Mouse (Mus musculus) forebrain, embryonic 16.5 days (tissue): Measurements from ENCODE around the gene Stra6. TPM values are rescaled to one million over a fixed set of nuclear protein-coding genes. Genes with fewer than 3 reads are reported as not detected.

Experiments
- ATAC-seq: fragments of 200-750 bp; cut with Nextera tagmentation; 2 replicates; pipeline ENCODE4 v1.8.0; 2017; ENCODE audit warnings: mild to moderate bottlenecking, moderate library complexity
- H3K27ac ChIP-seq: fragments of 300-500 bp; sonication (generic); 2 replicates; pipeline ENCODE4 v1.5.1; 2014; ENCODE audit warnings: low read length, control low read depth
- H3K27me3 ChIP-seq: fragments of 300-500 bp; sonication (generic); replicated peaks from 2 replicates; pipeline ENCODE4 v1.6.1; 2014; ENCODE audit warnings: low read length; ENCODE audit not compliant: control insufficient read depth, insufficient read depth
- H3K36me3 ChIP-seq: fragments of 300-500 bp; sonication (generic); 2 replicates; pipeline ENCODE4 v1.6.1; 2014; ENCODE audit not compliant: control insufficient read depth, insufficient read depth
- H3K4me1 ChIP-seq: fragments of 300-500 bp; sonication (generic); replicated peaks from 2 replicates; pipeline ENCODE4 v1.6.1; 2014; ENCODE audit warnings: low read length; ENCODE audit not compliant: control insufficient read depth, insufficient read depth
- H3K4me2 ChIP-seq: fragments of 300-500 bp; sonication (generic); 2 replicates; pipeline ENCODE4 v1.6.1; 2014; ENCODE audit warnings: mild to moderate bottlenecking, low read length, control low read depth
- H3K4me3 ChIP-seq: fragments of 300-500 bp; sonication (generic); replicated peaks from 2 replicates; pipeline ENCODE4 v1.5.1; 2014; ENCODE audit warnings: mild to moderate bottlenecking, low read length, control low read depth
- H3K9ac ChIP-seq: fragments of 300-500 bp; sonication (generic); replicated peaks from 2 replicates; pipeline ENCODE4 v1.6.1; 2014; ENCODE audit warnings: low read depth, low read length, control low read depth
- H3K9me3 ChIP-seq: fragments of 300-500 bp; sonication (generic); 2 replicates; pipeline ENCODE4 v1.6.1; 2016; ENCODE audit warnings: low read length; ENCODE audit not compliant: control insufficient read depth
- WGBS: fragments of 180-500 bp; shearing (Covaris S2); extraction: QIAGEN DNeasy Blood & Tissue Kit; methylation state at CpG from one replicate; pipeline ENCODE4 v1.1.7; 2014; 5-methylcytosine and 5-hydroxymethylcytosine counted together
- polyA plus RNA-seq: library from polyadenylated mRNA; unstranded; fragments of >200 nt; fragmentation: Nextera tagmentation; extraction: Ambion mirVana; gene quantifications from 2 replicates; pipeline ENCODE4 v1.2.1, GENCODE M21; 2015

Stra6 gene
- polyA plus RNA-seq, 1 experiment from 2014 or later: 11.7 TPM

GRCm38 (mm10) chr9:58059920-58060319, 3.7 kb upstream of the Stra6 start:
- H3K36me3 ChIP-seq: no peaks in the 10 kb centered on the region
- H3K4me1 ChIP-seq: peaks cover 50% of the 10 kb centered on the region
- H3K9ac ChIP-seq: no peak overlapping the region
- H3K27ac ChIP-seq: peak overlapping the region; percentile 62
- no peak overlapping the region for H3K4me2 ChIP-seq
- H3K27me3 ChIP-seq: no peaks in the 10 kb centered on the region
- no peaks in the 10 kb centered on the region for H3K9me3 ChIP-seq
- ATAC-seq: no peak
- no peak overlapping the region for H3K4me3 ChIP-seq
- WGBS: 52% methylated on average over 1 of the region's 1 CpGs

- Histone ChIP-seq H3K4me2 (no peak overlapping the region), H3K4me3 (no peak overlapping the region), H3K27me3 (no peaks in the 10 kb centered on the region), H3K9me3 (no peaks in the 10 kb centered on the region), H3K27ac (peak overlapping the region; percentile 62), H3K4me1 (peaks cover 57% of the 10 kb centered on the region), H3K9ac (peak overlapping the region; percentile 41), H3K36me3 (no peaks in the 10 kb centered on the region)
- WGBS: 9% methylated on average over 23 of the region's 23 CpGs
- peak; percentile 58 for ATAC-seq
These were observed 2.6 kb upstream of the Stra6 start for GRCm38 (mm10) chr9:58060677-58061667.

GRCm38 (mm10) chr9:58065532-58065931, 1.9 kb downstream of the Stra6 start:
- no peak overlapping the region for H3K4me2 ChIP-seq
- H3K9ac ChIP-seq: 0 out of 2 replicates have a peak overlapping the region, but pooled peaks have one; percentile 1
- H3K9me3 ChIP-seq: no peaks in the 10 kb centered on the region
- peak overlapping the region; percentile 88 for H3K27ac ChIP-seq
- ATAC-seq: peak; percentile 68
- H3K27me3 ChIP-seq: no peaks in the 10 kb centered on the region
- under 1% methylated on average over 6 of the region's 6 CpGs for WGBS
- no peaks in the 10 kb centered on the region for H3K36me3 ChIP-seq
- no peak overlapping the region for H3K4me3 ChIP-seq
- peaks cover 65% of the 10 kb centered on the region for H3K4me1 ChIP-seq

- Histone ChIP-seq H3K4me2 (no peak overlapping the region), H3K9me3 (no peaks in the 10 kb centered on the region), H3K36me3 (no peaks in the 10 kb centered on the region), H3K4me1 (peaks cover 64% of the 10 kb centered on the region), H3K9ac (peak overlapping the region; percentile 1; the same call in 1 of the 2 replicates), H3K4me3 (no peak overlapping the region), H3K27ac (peak overlapping the region; percentile 88), H3K27me3 (no peaks in the 10 kb centered on the region)
- ATAC-seq: peak; percentile 34
- 70% methylated on average over 6 of the region's 6 CpGs for WGBS
These were observed 2.6 kb downstream of the Stra6 start for GRCm38 (mm10) chr9:58065977-58066730.

- Histone ChIP-seq H3K4me1 (peaks cover 63% of the 10 kb centered on the region), H3K27ac (peak overlapping the region; percentile 88), H3K4me3 (no peak overlapping the region), H3K27me3 (no peaks in the 10 kb centered on the region), H3K9me3 (no peaks in the 10 kb centered on the region), H3K9ac (peak overlapping the region; percentile 37; the same call in 1 of the 2 replicates), H3K4me2 (no peak overlapping the region), H3K36me3 (no peaks in the 10 kb centered on the region)
- 45% methylated on average over 6 of the region's 6 CpGs for WGBS
- ATAC-seq: no peak
These were observed 3.1 kb downstream of the Stra6 start for GRCm38 (mm10) chr9:58066731-58067095.

GRCm38 (mm10) chr9:58067546-58067945, 4.0 kb downstream of the Stra6 start:
- no peak overlapping the region for H3K4me3 ChIP-seq
- peaks cover 57% of the 10 kb centered on the region for H3K4me1 ChIP-seq
- H3K4me2 ChIP-seq: no peak overlapping the region
- no peak overlapping the region for H3K27ac ChIP-seq
- H3K36me3 ChIP-seq: no peaks in the 10 kb centered on the region
- no peak overlapping the region for H3K9ac ChIP-seq
- 82% methylated on average over 3 of the region's 3 CpGs for WGBS
- ATAC-seq: no peak
- no peaks in the 10 kb centered on the region for H3K9me3 ChIP-seq
- H3K27me3 ChIP-seq: no peaks in the 10 kb centered on the region

- Histone ChIP-seq H3K27ac (no peak overlapping the region), H3K4me1 (peaks cover 9% of the 10 kb centered on the region), H3K4me3 (no peak overlapping the region), H3K4me2 (no peak overlapping the region), H3K27me3 (no peaks in the 10 kb centered on the region), H3K9ac (no peak overlapping the region), H3K36me3 (no peaks in the 10 kb centered on the region), H3K9me3 (no peaks in the 10 kb centered on the region)
- WGBS: 57% methylated on average over 3 of the region's 3 CpGs
- ATAC-seq: no peak
These were observed 11.0 kb downstream of the Stra6 start for GRCm38 (mm10) chr9:58074561-58074960.

GRCm38 (mm10) chr9:58084586-58084985, 21.0 kb downstream of the Stra6 start:
- Histone ChIP-seq H3K27ac (peak overlapping the region; percentile 87), H3K4me1 (peaks cover 44% of the 10 kb centered on the region), H3K36me3 (no peaks in the 10 kb centered on the region), H3K27me3 (no peaks in the 10 kb centered on the region), H3K4me2 (peak overlapping the region; percentile 23), H3K9ac (0 out of 2 replicates have a peak overlapping the region, but pooled peaks have one; percentile 24), H3K4me3 (no peak overlapping the region), H3K9me3 (no peaks in the 10 kb centered on the region)
- 16% methylated on average over 8 of the region's 8 CpGs for WGBS
- peak; percentile 74 for ATAC-seq

GRCm38 (mm10) chr9:58085074-58085473, 21.5 kb downstream of the Stra6 start:
- H3K36me3 ChIP-seq: no peaks in the 10 kb centered on the region
- H3K9me3 ChIP-seq: no peaks in the 10 kb centered on the region
- H3K27ac ChIP-seq: peak overlapping the region; percentile 87
- H3K4me3 ChIP-seq: no peak overlapping the region
- no peaks in the 10 kb centered on the region for H3K27me3 ChIP-seq
- H3K4me2 ChIP-seq: peak overlapping the region; percentile 23
- 3% methylated on average over 2 of the region's 2 CpGs for WGBS
- peak overlapping the region; percentile 24; the same call in 1 of the 2 replicates for H3K9ac ChIP-seq
- H3K4me1 ChIP-seq: peaks cover 44% of the 10 kb centered on the region
- ATAC-seq: peak; percentile 71
